Mouse (Mus musculus): ENCODE results near the gene Dnaic1. TPM values are rescaled to one million over a fixed set of nuclear protein-coding genes. Genes with fewer than 3 reads are reported as not detected.
"Not testable (repeated sequence)": the region's sequence is repeated elsewhere in the genome, so short reads cannot be mapped to it uniquely, and the experiment has no call there.

Gene Dnaic1
- polyA plus RNA-seq, 1 experiment from 2014 or later, result 1.5 TPM

DNA sequence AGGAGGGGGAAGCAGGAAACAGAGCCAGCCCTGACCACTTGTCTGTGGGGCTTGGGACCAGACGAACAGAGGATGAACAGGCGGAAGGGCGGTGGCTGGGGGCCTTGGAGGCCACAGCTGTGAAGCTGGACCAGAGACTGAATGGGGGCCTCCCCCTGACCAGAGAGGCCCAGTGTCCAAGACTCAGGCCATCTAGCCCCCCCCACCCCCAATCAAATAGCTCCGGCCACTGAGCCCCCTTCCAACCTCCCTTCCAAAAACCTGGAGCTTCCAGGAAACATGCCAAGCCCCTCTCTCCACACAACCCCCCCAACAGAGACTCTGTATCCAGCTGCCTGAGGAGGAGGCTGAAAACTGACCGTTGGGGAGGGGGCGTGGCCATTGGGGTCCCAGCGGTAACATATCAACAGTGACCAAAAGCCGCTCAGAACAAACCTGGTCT lies 103.0 kb downstream of the Dnaic1 start:
- Histone ChIP-seq H3K4me3 (replicated peaks) (peak overlapping the region; percentile 1; the same call in 1 of the 2 replicates), H3K4me2 (peak overlapping the region; percentile 38), H3K36me3 (replicated peaks) (peaks cover 26% of the 10 kb centered on the region), H3K4me1 (peaks cover 75% of the 10 kb centered on the region), H3K9ac (peak overlapping the region; percentile 48), H3K27me3 (peaks cover 11% of the 10 kb centered on the region; the same call in 1 of the 2 replicates), H3K9me3 (no peaks in the 10 kb centered on the region), H3K27ac (peak overlapping the region; percentile 94)
- 9% methylated on average over 8 of the region's 8 CpGs for WGBS
- ATAC-seq (ENCODE audit: low FRiP score), result no peak

DNA sequence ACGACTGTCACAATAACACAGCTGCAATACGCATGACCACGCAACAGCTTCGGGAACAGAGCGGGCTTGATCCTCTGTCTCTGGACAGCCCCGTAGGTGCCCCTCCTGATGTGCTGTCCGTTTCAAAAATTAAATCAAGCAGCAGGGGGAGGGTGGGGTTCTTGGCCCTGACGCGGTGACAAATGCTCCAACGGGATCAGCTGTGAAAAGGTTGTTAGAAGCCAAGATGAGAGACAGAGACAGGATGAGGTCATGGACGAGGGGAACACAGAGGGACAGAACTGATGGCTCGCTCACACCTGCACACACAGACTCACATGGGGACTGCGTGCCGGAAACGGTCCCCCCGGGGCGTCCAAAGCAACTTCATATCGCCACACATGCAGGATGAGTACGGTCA lies 103.6 kb downstream of the Dnaic1 start:
- 42% methylated on average over 19 of the region's 19 CpGs for WGBS
- Histone ChIP-seq H3K9me3 (no peaks in the 10 kb centered on the region), H3K4me2 (peak overlapping the region; percentile 38), H3K4me3 (replicated peaks) (no peak overlapping the region), H3K36me3 (replicated peaks) (peaks cover 20% of the 10 kb centered on the region), H3K9ac (peak overlapping the region; percentile 48; the same call in 1 of the 2 replicates), H3K4me1 (peaks cover 82% of the 10 kb centered on the region), H3K27ac (peak overlapping the region; percentile 94), H3K27me3 (peaks cover 11% of the 10 kb centered on the region; the same call in 1 of the 2 replicates)
- no peak for ATAC-seq (ENCODE audit: low FRiP score)

DNA sequence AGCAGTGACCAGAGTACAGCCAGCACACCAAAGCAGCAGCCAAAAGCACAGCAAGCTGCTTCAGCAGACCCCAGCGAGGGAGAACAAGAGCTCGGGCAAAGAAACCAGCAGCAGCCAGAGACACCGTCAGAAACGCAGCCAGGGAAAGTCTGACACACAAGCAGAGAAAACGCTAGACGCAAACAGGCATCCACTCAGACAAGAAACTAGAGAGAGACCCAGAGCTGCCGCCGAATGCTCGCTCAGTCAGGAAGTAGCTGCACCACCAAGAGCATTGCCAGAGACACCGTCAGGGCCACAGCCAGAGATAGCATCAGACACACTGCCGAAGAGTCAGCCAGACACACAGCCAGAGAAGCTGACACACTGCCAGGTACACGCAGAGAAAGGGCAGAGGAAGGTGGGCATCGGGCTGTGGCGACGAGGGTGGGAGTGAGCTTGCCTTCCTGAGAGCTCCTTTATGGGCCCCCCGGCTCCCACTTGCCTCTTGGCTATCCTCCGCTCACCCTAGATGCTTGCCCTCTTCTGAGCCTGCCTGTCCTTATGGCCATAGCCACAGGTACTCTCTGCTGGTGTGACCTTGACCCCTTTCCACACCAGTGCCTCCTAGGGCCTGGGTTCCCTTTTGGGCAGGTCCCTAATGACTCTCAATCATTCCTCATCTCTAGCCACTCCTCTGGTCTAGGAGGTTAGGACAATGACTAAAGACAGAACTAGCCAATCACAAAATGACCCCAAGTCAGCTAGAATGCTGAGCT lies 106.9 kb downstream of the Dnaic1 start:
- peak overlapping the region; percentile 25; the same call in 1 of the 2 replicates for H3K9ac ChIP-seq
- peaks cover 11% of the 10 kb centered on the region; the same call in 1 of the 2 replicates for H3K27me3 ChIP-seq
- ATAC-seq (ENCODE audit: low FRiP score), result no peak
- H3K4me2 ChIP-seq, result 0 out of 2 replicates have a peak overlapping the region, but pooled peaks have one; percentile 11
- peaks cover 11% of the 10 kb centered on the region for H3K36me3 ChIP-seq (replicated peaks)
- 58% methylated on average over 17 of the region's 17 CpGs for WGBS
- no peaks in the 10 kb centered on the region for H3K9me3 ChIP-seq
- H3K4me3 ChIP-seq (replicated peaks), result no peak overlapping the region
- peaks cover 97% of the 10 kb centered on the region for H3K4me1 ChIP-seq
- H3K27ac ChIP-seq, result peak overlapping the region; percentile 65

DNA sequence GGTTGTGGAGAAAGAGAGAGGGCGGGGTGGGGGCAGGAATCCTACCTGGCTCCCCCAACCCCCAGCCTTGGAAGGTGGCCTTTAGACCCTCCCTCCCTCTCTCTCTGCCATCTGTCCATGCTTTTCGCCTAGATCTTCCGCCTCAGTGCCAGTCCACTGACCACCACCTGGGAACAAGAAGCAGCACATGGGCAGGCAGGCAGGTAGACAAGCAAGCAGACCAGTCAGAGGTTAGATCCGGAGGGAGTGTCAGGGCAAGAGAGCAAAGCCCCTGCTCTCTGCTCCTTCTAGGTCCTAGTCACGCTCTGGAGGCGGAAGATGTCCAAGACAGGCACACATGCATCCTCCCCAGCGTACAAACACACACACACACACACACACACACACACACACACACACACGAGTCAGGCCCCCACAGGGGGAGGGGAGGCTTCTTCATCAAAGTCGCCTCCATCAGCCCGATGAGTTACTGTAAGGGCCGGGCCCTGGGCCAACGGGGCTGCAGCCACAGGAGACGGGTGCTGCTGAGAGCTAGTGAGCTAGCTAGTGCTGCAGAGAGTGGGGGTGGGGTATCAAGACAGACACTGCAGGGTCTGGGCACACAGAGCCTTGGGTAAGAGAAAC lies 107.5 kb downstream of the Dnaic1 start:
- Histone ChIP-seq H3K9me3 (no peaks in the 10 kb centered on the region), H3K27ac (peak overlapping the region; percentile 47), H3K36me3 (replicated peaks) (peaks cover 11% of the 10 kb centered on the region), H3K4me3 (replicated peaks) (no peak overlapping the region), H3K9ac (peak overlapping the region; percentile 25), H3K27me3 (peaks cover 11% of the 10 kb centered on the region; the same call in 1 of the 2 replicates), H3K4me1 (peaks cover 95% of the 10 kb centered on the region), H3K4me2 (peak overlapping the region; percentile 11; the same call in 1 of the 2 replicates)
- WGBS, result 43% methylated on average over 13 of the region's 13 CpGs
- ATAC-seq (ENCODE audit: low FRiP score), result peak; percentile 70

DNA sequence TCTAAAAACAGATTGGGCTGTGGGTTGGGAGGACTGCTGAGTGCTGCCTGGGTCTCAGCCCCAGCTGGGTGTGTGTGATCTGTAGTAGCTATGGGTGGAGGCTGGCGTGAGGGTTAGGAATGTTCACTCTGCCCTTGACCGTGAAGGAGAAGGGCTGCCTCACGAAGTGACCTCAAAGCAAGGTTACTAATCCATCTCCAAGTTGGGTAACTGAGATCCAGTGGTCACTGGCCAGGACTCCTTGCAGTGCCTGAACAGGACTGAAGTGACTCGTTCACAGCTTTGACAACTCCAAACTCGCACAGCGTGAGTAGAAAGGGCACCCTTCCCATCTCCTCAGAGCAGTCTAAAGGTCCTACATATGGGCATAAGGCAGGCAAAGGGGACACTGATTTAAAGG lies 109.3 kb downstream of the Dnaic1 start:
- 80% methylated on average over 6 of the region's 6 CpGs for WGBS
- Histone ChIP-seq H3K27ac (peak overlapping the region; percentile 79), H3K27me3 (peaks cover 11% of the 10 kb centered on the region; the same call in 1 of the 2 replicates), H3K36me3 (replicated peaks) (peaks cover 11% of the 10 kb centered on the region), H3K9me3 (no peaks in the 10 kb centered on the region), H3K9ac (no peak overlapping the region), H3K4me1 (peaks cover 86% of the 10 kb centered on the region), H3K4me2 (no peak overlapping the region), H3K4me3 (replicated peaks) (no peak overlapping the region)
- no peak for ATAC-seq (ENCODE audit: low FRiP score)

DNA sequence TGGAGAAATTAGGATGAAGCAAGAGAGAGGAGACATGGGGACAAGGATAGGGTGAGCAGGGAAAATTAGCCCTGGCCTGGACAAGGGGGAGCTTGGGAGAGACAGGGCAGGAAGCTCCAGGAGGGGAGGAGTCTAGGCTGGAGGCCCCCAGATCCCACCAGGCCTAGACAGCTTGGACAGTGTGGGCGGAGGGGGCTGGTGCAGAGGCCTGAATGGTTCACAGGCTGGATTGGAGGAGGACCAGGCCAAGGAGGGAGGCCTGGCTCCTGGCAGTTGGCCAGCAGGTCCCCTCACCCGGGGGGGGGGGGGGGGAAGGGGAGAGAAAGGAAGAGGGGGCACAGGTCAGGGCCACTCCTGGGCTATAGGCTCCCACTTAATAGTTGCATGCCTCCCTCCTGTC lies 109.7 kb downstream of the Dnaic1 start:
- peak overlapping the region; percentile 79 for H3K27ac ChIP-seq
- no peak; the same call in 1 of the 2 replicates for ATAC-seq (ENCODE audit: low FRiP score)
- H3K9ac ChIP-seq, result peak overlapping the region; percentile 38; the same call in 1 of the 2 replicates
- H3K4me2 ChIP-seq, result no peak overlapping the region
- H3K4me1 ChIP-seq, result peaks cover 86% of the 10 kb centered on the region
- H3K27me3 ChIP-seq, result peaks cover 11% of the 10 kb centered on the region; the same call in 1 of the 2 replicates
- H3K36me3 ChIP-seq (replicated peaks), result peaks cover 11% of the 10 kb centered on the region
- H3K4me3 ChIP-seq (replicated peaks), result no peak overlapping the region
- 39% methylated on average over 2 of the region's 2 CpGs for WGBS
- no peaks in the 10 kb centered on the region for H3K9me3 ChIP-seq

DNA sequence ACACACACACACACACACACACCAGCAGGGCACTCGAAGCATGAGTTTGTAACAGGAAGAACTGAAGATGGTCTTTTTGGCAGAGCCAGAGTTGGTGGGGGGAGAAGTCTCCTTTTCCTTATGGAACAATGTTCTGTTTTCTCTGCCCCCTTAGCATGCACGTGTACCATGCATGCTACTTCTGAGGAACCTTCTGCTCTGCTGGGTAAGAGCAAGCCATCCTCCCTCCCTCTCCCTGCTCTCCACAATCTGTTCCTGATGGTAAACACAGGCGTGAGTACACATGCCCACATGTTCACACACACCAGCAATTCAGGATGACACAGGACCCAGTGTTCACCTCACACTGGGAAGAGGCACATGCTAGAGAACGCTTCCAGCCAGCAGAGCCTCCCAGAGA lies 111.6 kb downstream of the Dnaic1 start:
- 63% methylated on average over 4 of the region's 4 CpGs for WGBS
- peak overlapping the region; percentile 42; the same call in 1 of the 2 replicates for H3K27ac ChIP-seq

DNA sequence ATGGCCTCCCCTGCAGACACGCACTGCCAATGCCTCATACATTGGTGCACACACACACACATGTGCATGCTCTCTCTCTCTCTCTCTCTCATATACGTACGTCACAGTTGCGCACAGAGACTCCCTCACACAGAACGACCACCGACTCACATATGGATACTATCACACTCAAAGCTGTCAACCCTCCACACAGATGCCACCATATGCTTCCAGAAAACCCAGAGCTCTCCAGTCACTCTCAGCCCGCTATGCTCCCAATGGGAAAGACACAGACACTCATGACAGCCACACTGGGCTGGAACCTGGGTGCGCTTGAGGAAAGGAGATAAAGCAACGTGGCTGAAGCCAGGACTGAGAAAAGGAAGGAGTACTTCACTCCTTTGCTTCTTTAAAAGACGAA lies 112.4 kb downstream of the Dnaic1 start:
- no peak overlapping the region for H3K4me3 ChIP-seq (replicated peaks)
- peak overlapping the region; percentile 46; the same call in 1 of the 2 replicates for H3K4me2 ChIP-seq
- 0 out of 2 replicates have a peak, but pooled peaks cover 1% of the 10 kb centered on the region for H3K27me3 ChIP-seq
- no peaks in the 10 kb centered on the region for H3K9me3 ChIP-seq
- H3K36me3 ChIP-seq (replicated peaks), result peaks cover 11% of the 10 kb centered on the region
- peak overlapping the region; percentile 80 for H3K27ac ChIP-seq
- ATAC-seq (ENCODE audit: low FRiP score), result no peak
- H3K9ac ChIP-seq, result 0 out of 2 replicates have a peak overlapping the region, but pooled peaks have one; percentile 48
- peaks cover 72% of the 10 kb centered on the region for H3K4me1 ChIP-seq
- 73% methylated on average over 10 of the region's 10 CpGs for WGBS

More for the DNA sequence above, 111.6 kb downstream of the Dnaic1 start:
- Histone ChIP-seq H3K36me3 (replicated peaks) (peaks cover 11% of the 10 kb centered on the region), H3K4me3 (replicated peaks) (no peak overlapping the region), H3K9me3 (no peaks in the 10 kb centered on the region), H3K9ac (0 out of 2 replicates have a peak overlapping the region, but pooled peaks have one; percentile 25), H3K4me1 (peaks cover 73% of the 10 kb centered on the region), H3K4me2 (no peak overlapping the region), H3K27me3 (peaks cover 9% of the 10 kb centered on the region; the same call in 1 of the 2 replicates)
- no peak for ATAC-seq (ENCODE audit: low FRiP score)

DNA sequence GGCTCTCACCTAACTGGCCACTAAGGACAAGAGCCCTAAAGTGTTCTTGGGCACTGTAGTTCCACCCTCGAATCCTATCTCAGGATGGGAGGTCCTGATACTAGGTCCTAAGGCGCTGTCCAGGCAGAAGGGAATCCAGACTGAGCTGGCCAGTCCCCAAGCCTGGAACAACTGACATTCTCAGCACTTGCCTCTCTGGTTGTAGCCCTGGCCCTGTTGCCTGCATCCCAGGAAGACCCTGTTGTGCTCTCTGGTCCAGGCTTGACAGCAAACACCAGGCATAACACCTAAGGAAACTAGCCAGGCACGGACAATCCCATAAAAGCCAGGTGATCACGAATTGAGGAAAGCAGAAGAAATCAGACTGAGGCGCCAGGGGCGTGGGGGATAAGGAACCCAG lies 113.2 kb downstream of the Dnaic1 start:
- Histone ChIP-seq H3K9ac (peak overlapping the region; percentile 48; the same call in 1 of the 2 replicates), H3K4me1 (peaks cover 70% of the 10 kb centered on the region)

DNA sequence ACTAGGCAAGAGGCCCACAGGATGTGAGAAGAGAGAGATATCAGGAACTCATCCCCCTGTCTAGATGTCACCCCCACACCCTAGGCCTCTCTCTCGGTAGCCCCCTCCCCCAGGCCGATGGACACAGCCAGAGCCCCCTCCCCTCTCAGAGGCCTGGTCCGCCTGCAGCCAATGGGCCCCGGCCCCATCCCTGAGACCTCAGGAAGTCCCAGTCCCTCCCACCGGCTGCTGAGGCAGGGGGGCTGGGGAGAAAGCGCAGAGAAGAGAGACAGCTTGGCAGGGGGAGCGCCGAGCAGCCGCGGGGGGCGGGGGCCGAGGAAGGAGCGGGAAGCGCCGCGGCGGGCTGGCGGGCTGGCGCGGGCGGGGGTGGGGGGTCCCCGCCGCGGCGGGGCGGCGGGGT lies 113.7 kb downstream of the Dnaic1 start:
- peak overlapping the region; percentile 23; the same call in 1 of the 2 replicates for H3K4me3 ChIP-seq (replicated peaks)
- peaks cover 11% of the 10 kb centered on the region for H3K36me3 ChIP-seq (replicated peaks)
- not testable (repeated sequence) for H3K9me3 ChIP-seq, H3K27me3 ChIP-seq, H3K9ac ChIP-seq
- WGBS, result 4% methylated on average over 9 of the region's 27 CpGs
- peak; percentile 39 for ATAC-seq (ENCODE audit: low FRiP score)
- peak overlapping the region; percentile 70; the same call in 1 of the 2 replicates for H3K27ac ChIP-seq
- H3K4me2 ChIP-seq, result peak overlapping the region; percentile 46
- peaks cover 66% of the 10 kb centered on the region for H3K4me1 ChIP-seq

More for the DNA sequence above, 113.2 kb downstream of the Dnaic1 start:
- Histone ChIP-seq H3K36me3 (replicated peaks) (peaks cover 11% of the 10 kb centered on the region), H3K9me3 (no peaks in the 10 kb centered on the region), H3K27ac (peak overlapping the region; percentile 80), H3K4me2 (peak overlapping the region; percentile 46), H3K27me3 (no peaks in the 10 kb centered on the region), H3K4me3 (replicated peaks) (no peak overlapping the region)
- no peak for ATAC-seq (ENCODE audit: low FRiP score)
- WGBS, result 19% methylated on average over 6 of the region's 6 CpGs

DNA sequence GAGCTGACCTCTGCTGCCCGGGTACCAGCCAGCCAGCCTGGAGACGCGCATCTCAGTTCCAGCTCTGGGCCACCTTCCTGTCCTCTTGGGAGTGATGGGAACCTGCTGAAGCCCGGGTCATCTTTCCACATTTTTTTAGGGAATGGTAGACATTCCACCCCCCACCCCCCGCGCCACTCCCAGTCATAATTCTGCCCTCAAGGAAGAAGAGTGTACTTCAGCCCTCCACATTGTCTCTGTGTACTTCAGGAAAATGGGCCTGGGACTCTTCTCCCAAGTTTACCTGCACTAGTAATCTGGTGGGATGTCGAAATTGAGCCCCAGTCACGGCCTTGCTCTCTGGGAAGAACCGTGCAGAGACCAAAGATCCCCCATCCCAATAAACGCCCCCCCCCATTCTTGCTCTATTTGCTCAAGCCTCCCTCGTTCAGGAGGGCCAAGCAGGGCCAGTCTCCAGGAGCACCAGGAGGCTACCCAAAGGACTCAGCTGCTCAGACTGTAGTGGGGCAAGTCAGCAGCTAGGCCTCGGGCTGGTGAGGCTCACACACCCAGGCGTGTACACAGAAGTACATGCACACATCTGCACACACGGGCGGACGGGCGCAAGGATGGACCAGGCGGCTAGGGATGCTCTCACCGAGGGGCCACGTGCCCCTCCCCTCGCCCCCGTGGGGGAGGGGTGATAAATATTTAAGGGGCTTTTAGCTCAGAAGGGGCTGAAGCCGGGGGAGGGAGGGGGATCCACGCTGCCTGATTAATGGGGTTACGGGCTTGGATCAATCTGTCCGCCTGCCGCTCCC lies 114.8 kb downstream of the Dnaic1 start:
- not testable (repeated sequence) for H3K4me3 ChIP-seq (replicated peaks); H3K27me3 ChIP-seq; H3K9ac ChIP-seq; H3K9me3 ChIP-seq; H3K36me3 ChIP-seq (replicated peaks)
- H3K27ac ChIP-seq, result peak overlapping the region; percentile 92
- H3K4me1 ChIP-seq, result peaks cover 62% of the 10 kb centered on the region
- peak; percentile 56 for ATAC-seq (ENCODE audit: low FRiP score)
- peak overlapping the region; percentile 40 for H3K4me2 ChIP-seq
- WGBS, result under 1% methylated on average over 21 of the region's 27 CpGs
